Mouse (Mus musculus) liver, embryonic 14.5 days (tissue): Measurements from ENCODE around the gene Nlgn2.

ENCODE experiments used
- CTCF ChIP-seq: IDR thresholded peaks from 2 replicates; pipeline ENCODE4 v1.5.1; 2016; ENCODE audit warnings: antibody characterized with exemption, low read depth, control low read depth
- EP300 ChIP-seq: IDR thresholded peaks from 2 replicates; pipeline ENCODE4 v1.6.1; 2016; ENCODE audit warnings: antibody characterized with exemption, low read depth

GRCm38 (mm10) chr11:69884240-69884639, 46.7 kb upstream of the Nlgn2 start:
- TF ChIP-seq CTCF (no peak), EP300 (no peak)
